Mouse (Mus musculus): ENCODE data around the gene Cfb.

Gene Cfb

GRCm38 (mm10) chr17:34883332-34883731 lies 21.0 kb upstream of the Cfb start:
- no peak for DNase-seq

GRCm38 (mm10) chr17:34881683-34882310 lies 19.5 kb upstream of the Cfb start, which contains the start of gene Gm20547:
TSS of gene Gm20547 (minus strand) at chr17:34882042.
- no peak for DNase-seq

- no peak for DNase-seq
Observed at GRCm38 (mm10) chr17:34881166-34881565, 18.8 kb upstream of the Cfb start.

- DNase-seq = no peak
Observed at GRCm38 (mm10) chr17:34879336-34879879, 17.1 kb upstream of the Cfb start, which contains the start of gene Zbtb12. TSS of gene Zbtb12 (plus strand) at chr17:34879483.

- DNase-seq = no peak
Observed at GRCm38 (mm10) chr17:34874321-34874720, 12.0 kb upstream of the Cfb start.

GRCm38 (mm10) chr17:34865981-34866380 lies 3.7 kb upstream of the Cfb start:
- DNase-seq = no peak

- no peak for DNase-seq
Observed at GRCm38 (mm10) chr17:34861704-34862415, 458 bp downstream of the Cfb start.

GRCm38 (mm10) chr17:34860514-34860913 lies 1.8 kb downstream of the Cfb start:
- DNase-seq = no peak

- DNase-seq = no peak
Observed at GRCm38 (mm10) chr17:34858670-34859069, 3.6 kb downstream of the Cfb start.

- DNase-seq = peak; percentile 61
Observed at GRCm38 (mm10) chr17:34855825-34856224, 6.5 kb downstream of the Cfb start.

- DNase-seq = no peak
Observed at GRCm38 (mm10) chr17:34854761-34855160, 7.6 kb downstream of the Cfb start.

- no peak for DNase-seq
Observed at GRCm38 (mm10) chr17:34853511-34853910, 8.8 kb downstream of the Cfb start.

GRCm38 (mm10) chr17:34850517-34851125 lies 11.7 kb downstream of the Cfb start:
- no peak for DNase-seq

- peak; percentile 98 for DNase-seq
Observed at GRCm38 (mm10) chr17:34849722-34850516, 12.4 kb downstream of the Cfb start, which contains the start of the genes Skiv2l and Nelfe. TSS of gene Skiv2l (minus strand) at chr17:34850210. TSS of gene Nelfe (plus strand) at chr17:34850391.

- DNase-seq = no peak
Observed at GRCm38 (mm10) chr17:34847615-34848014, 14.7 kb downstream of the Cfb start.

GRCm38 (mm10) chr17:34847192-34847591 lies 15.1 kb downstream of the Cfb start:
- DNase-seq = no peak

GRCm38 (mm10) chr17:34844884-34845283 lies 17.4 kb downstream of the Cfb start:
- DNase-seq = no peak

- DNase-seq = no peak
Observed at GRCm38 (mm10) chr17:34840736-34841307, 21.5 kb downstream of the Cfb start.

GRCm38 (mm10) chr17:34838785-34839184 lies 23.5 kb downstream of the Cfb start:
- no peak for DNase-seq

- no peak for DNase-seq
Observed at GRCm38 (mm10) chr17:34837464-34838324, 24.6 kb downstream of the Cfb start.

- DNase-seq = peak; percentile 98
Observed at GRCm38 (mm10) chr17:34836856-34837221, 25.5 kb downstream of the Cfb start, which contains the start of the genes Stk19 and Dxo. TSS of gene Stk19 (minus strand) at chr17:34836945. TSS of gene Dxo (plus strand) at chr17:34837019.

Measured in retina, postnatal 1 day (tissue).